Mouse (Mus musculus): ENCODE measurements around the gene Slc8a3. TPM values are rescaled to one million over a fixed set of nuclear protein-coding genes. Genes with fewer than 3 reads are reported as not detected.

Slc8a3 gene
- polyA plus RNA-seq, 1 experiment from 2014 or later, result 0.47 TPM

DNA sequence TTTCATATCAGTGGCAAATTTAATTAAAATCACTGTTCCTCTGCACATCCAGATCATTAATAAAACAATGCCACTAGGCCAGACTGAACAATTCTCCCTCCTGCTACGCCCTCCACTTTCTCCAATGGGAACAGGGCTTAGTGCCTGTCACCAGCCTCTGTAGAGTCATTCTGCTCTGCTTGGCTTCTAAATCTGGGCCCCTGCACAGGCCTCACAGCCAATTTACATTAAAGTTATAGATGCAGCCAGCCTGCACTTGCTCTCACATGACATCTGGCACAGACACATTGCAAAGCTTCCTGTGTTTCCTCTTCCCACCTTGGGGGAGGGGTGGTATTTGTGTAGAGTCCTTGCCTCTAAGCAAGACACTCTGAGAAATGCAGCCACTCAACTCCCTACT lies 12.0 kb downstream of the Slc8a3 start:
- H3K36me3 ChIP-seq (ENCODE audit: control insufficient read depth, insufficient read depth, low read length), result no peaks in the 10 kb centered on the region
- 38% methylated on average over 1 of the region's 1 CpGs for WGBS
- H3K27me3 ChIP-seq (ENCODE audit: control insufficient read depth, insufficient read depth, low read length), result no peaks in the 10 kb centered on the region
- H3K4me1 ChIP-seq (ENCODE audit: control insufficient read depth in 2 of 2, insufficient read depth in 2 of 2, low read length in 2 of 2), result peaks cover 7 to 8% of the 10 kb centered on the region in 2 experiments; a peak in 2 of 4 replicates
- H3K9ac ChIP-seq (ENCODE audit: low read length), result no peak overlapping the region
- H3K27ac ChIP-seq (replicated peaks in 1 of 2; ENCODE audit: control insufficient read depth in 1 of 2, insufficient read depth in 1 of 2, low read depth in 2 of 2, low read length in 2 of 2), result peak overlapping the region in 1 of 2 experiments; percentile 47; a peak in 1 of 4 replicates
- ATAC-seq (ENCODE audit: insufficient number of reproducible peaks, insufficient read depth, low FRiP score, low read depth), result no peak
- H3K4me3 ChIP-seq (ENCODE audit: control insufficient read depth in 1 of 2, insufficient read depth in 1 of 2, low read depth in 1 of 2, low read length in 2 of 2), result no peak overlapping the region
- H3K9me3 ChIP-seq (ENCODE audit: control insufficient read depth, low read length), result no peaks in the 10 kb centered on the region
- H3K4me2 ChIP-seq (ENCODE audit: low read length), result no peak overlapping the region

DNA sequence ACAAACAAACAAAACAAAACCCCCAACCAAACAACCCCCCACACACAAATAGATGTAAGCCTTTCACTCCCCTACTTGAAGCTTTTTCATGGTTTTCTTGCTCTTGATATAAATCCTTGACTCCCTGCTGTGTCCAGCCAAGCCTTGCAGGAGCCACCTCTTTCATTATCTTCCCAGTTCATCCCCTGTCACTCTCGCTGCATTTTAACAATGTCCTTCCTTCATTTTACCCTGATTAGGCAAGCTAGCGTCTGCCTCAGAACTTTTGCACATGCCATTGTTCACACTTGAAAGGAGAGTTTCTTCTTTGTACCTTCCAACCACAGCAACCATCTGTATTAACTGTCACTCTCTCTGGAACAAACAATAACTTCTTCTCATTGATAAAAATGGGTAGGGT lies 15.2 kb downstream of the Slc8a3 start:
- Histone ChIP-seq H3K4me2 (ENCODE audit: low read length) (no peak overlapping the region), H3K4me3 (ENCODE audit: control insufficient read depth in 1 of 2, insufficient read depth in 1 of 2, low read depth in 1 of 2, low read length in 2 of 2) (no peak overlapping the region), H3K9me3 (ENCODE audit: control insufficient read depth, low read length) (no peaks in the 10 kb centered on the region), H3K27me3 (ENCODE audit: control insufficient read depth, insufficient read depth, low read length) (no peaks in the 10 kb centered on the region), H3K36me3 (ENCODE audit: control insufficient read depth, insufficient read depth, low read length) (no peaks in the 10 kb centered on the region), H3K9ac (ENCODE audit: low read length) (no peak overlapping the region), H3K4me1 (ENCODE audit: control insufficient read depth in 2 of 2, insufficient read depth in 2 of 2, low read length in 2 of 2) (peaks cover 7 to 8% of the 10 kb centered on the region in 2 experiments; a peak in 2 of 4 replicates), H3K27ac (replicated peaks in 1 of 2; ENCODE audit: control insufficient read depth in 1 of 2, insufficient read depth in 1 of 2, low read depth in 2 of 2, low read length in 2 of 2) (no peak overlapping the region)
- 30% methylated on average over 2 of the region's 2 CpGs for WGBS
- no peak for ATAC-seq (ENCODE audit: insufficient number of reproducible peaks, insufficient read depth, low FRiP score, low read depth)

DNA sequence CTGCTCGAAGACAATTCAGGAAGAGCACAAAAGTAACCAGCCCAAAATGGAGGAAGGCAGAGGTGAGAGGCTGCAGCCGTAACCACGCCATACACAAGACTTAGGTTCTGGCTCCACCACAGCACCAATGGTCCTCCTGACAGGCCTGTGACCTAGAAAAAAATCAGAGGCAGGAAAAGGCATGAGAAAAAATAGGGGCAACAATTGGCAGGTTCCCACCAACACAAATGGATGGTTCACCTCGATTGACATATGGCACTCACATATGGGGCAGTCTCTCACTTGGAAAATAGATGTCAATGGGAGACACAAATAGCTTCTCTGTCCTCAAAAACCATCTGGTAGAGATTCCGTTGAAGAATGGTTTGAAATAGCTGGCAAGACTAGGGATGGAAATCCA lies 17.0 kb downstream of the Slc8a3 start:
- H3K9ac ChIP-seq (ENCODE audit: low read length), result no peak overlapping the region
- H3K9me3 ChIP-seq (ENCODE audit: control insufficient read depth, low read length), result no peaks in the 10 kb centered on the region
- H3K27me3 ChIP-seq (ENCODE audit: control insufficient read depth, insufficient read depth, low read length), result no peaks in the 10 kb centered on the region
- no peaks in the 10 kb centered on the region for H3K36me3 ChIP-seq (ENCODE audit: control insufficient read depth, insufficient read depth, low read length)
- peaks cover 3 to 6% of the 10 kb centered on the region in 2 experiments; a peak in 2 of 4 replicates for H3K4me1 ChIP-seq (ENCODE audit: control insufficient read depth in 2 of 2, insufficient read depth in 2 of 2, low read length in 2 of 2)
- H3K27ac ChIP-seq (replicated peaks in 1 of 2; ENCODE audit: control insufficient read depth in 1 of 2, insufficient read depth in 1 of 2, low read depth in 2 of 2, low read length in 2 of 2), result no peak overlapping the region
- no peak for ATAC-seq (ENCODE audit: insufficient number of reproducible peaks, insufficient read depth, low FRiP score, low read depth)
- 90% methylated on average over 5 of the region's 5 CpGs for WGBS
- no peak overlapping the region for H3K4me3 ChIP-seq (ENCODE audit: control insufficient read depth in 1 of 2, insufficient read depth in 1 of 2, low read depth in 1 of 2, low read length in 2 of 2)
- H3K4me2 ChIP-seq (ENCODE audit: low read length), result no peak overlapping the region

DNA sequence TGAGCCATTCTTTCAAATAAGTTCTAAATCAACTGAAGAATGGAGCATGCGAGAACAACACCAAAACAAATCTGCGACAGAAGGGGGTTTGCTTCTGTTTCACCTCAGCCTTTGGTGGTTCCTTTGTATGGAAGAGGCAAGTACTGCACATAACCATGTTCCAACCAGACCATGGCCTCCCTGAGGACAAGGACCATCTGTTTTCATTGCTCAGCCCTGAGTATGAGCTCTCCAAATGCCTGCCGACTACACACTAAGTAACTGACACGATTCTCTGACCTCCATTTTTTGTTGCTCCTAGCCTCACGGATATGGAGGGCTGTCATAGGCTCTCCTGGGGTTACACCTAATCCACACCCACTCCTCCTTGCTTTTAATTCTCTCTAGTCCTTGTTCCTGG lies 29.4 kb downstream of the Slc8a3 start:
- Histone ChIP-seq H3K9me3 (ENCODE audit: control insufficient read depth, low read length) (no peaks in the 10 kb centered on the region), H3K4me1 (ENCODE audit: control insufficient read depth in 2 of 2, insufficient read depth in 2 of 2, low read length in 2 of 2) (no peaks in the 10 kb centered on the region), H3K36me3 (ENCODE audit: control insufficient read depth, insufficient read depth, low read length) (no peaks in the 10 kb centered on the region), H3K4me3 (ENCODE audit: control insufficient read depth in 1 of 2, insufficient read depth in 1 of 2, low read depth in 1 of 2, low read length in 2 of 2) (no peak overlapping the region), H3K27ac (replicated peaks in 1 of 2; ENCODE audit: control insufficient read depth in 1 of 2, insufficient read depth in 1 of 2, low read depth in 2 of 2, low read length in 2 of 2) (no peak overlapping the region), H3K27me3 (ENCODE audit: control insufficient read depth, insufficient read depth, low read length) (no peaks in the 10 kb centered on the region), H3K4me2 (ENCODE audit: low read length) (no peak overlapping the region), H3K9ac (ENCODE audit: low read length) (no peak overlapping the region)
- 85% methylated on average over 5 of the region's 5 CpGs for WGBS
- ATAC-seq (ENCODE audit: insufficient number of reproducible peaks, insufficient read depth, low FRiP score, low read depth), result no peak

DNA sequence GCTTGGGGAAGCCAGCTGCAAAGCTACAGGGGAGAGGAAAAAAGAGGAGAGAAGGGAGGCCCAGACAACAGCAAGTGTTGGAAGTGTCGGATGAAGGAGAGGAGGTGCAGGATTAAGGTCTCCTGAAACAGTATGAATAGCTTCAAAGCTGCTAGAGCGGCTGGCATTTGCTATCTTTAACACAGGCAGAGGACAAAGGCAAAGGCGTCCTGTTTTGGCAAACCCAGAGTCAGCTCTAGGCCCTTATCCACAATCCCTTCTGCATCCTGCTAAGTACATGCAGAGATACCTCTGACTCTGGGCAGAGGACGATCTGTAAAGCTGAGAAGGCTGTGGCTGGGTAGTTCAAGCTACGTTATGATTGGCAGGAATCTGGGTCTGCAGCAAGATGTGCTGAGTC lies 38.4 kb downstream of the Slc8a3 start:
- no peak; the same call in 1 of the 2 replicates for ATAC-seq (ENCODE audit: insufficient number of reproducible peaks, insufficient read depth, low FRiP score, low read depth)
- Histone ChIP-seq H3K9me3 (ENCODE audit: control insufficient read depth, low read length) (no peaks in the 10 kb centered on the region), H3K36me3 (ENCODE audit: control insufficient read depth, insufficient read depth, low read length) (no peaks in the 10 kb centered on the region), H3K4me3 (ENCODE audit: control insufficient read depth in 1 of 2, insufficient read depth in 1 of 2, low read depth in 1 of 2, low read length in 2 of 2) (no peak overlapping the region), H3K4me1 (ENCODE audit: control insufficient read depth in 2 of 2, insufficient read depth in 2 of 2, low read length in 2 of 2) (peaks cover 2 to 3% of the 10 kb centered on the region in 2 experiments; a peak in 1 of 4 replicates), H3K4me2 (ENCODE audit: low read length) (no peak overlapping the region), H3K9ac (ENCODE audit: low read length) (no peak overlapping the region), H3K27ac (replicated peaks in 1 of 2; ENCODE audit: control insufficient read depth in 1 of 2, insufficient read depth in 1 of 2, low read depth in 2 of 2, low read length in 2 of 2) (no peak overlapping the region), H3K27me3 (ENCODE audit: control insufficient read depth, insufficient read depth, low read length) (no peaks in the 10 kb centered on the region)
- WGBS, result 9% methylated on average over 5 of the region's 5 CpGs

DNA sequence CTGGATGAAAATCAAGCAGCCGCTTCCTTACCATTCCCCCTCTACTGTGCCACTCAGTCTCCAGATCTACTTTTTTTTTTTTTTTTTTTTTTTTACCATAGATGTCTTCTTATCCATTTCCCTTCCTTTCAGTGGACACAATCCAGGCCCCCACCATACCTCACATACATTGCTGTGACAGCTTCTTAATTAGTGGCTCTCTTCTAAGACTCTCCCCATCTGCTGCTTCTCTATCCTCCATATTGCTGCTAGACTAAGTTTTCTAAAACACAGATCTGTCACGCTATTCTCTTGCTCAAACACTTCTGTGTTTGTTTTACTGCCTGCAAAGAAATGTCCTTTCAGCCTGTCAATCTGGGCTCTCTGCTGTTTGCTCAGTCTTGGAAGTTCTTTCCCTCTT lies 54.9 kb downstream of the Slc8a3 start:
- H3K27me3 ChIP-seq (ENCODE audit: control insufficient read depth, insufficient read depth, low read length), result no peaks in the 10 kb centered on the region
- H3K4me2 ChIP-seq (ENCODE audit: low read length), result no peak overlapping the region
- H3K9me3 ChIP-seq (ENCODE audit: control insufficient read depth, low read length), result no peaks in the 10 kb centered on the region
- no peak for ATAC-seq (ENCODE audit: insufficient number of reproducible peaks, insufficient read depth, low FRiP score, low read depth)
- no peaks in the 10 kb centered on the region for H3K36me3 ChIP-seq (ENCODE audit: control insufficient read depth, insufficient read depth, low read length)
- no peak overlapping the region for H3K4me3 ChIP-seq (ENCODE audit: control insufficient read depth in 1 of 2, insufficient read depth in 1 of 2, low read depth in 1 of 2, low read length in 2 of 2)
- no peaks in the 10 kb centered on the region for H3K4me1 ChIP-seq (ENCODE audit: control insufficient read depth in 2 of 2, insufficient read depth in 2 of 2, low read length in 2 of 2)
- H3K27ac ChIP-seq (replicated peaks in 1 of 2; ENCODE audit: control insufficient read depth in 1 of 2, insufficient read depth in 1 of 2, low read depth in 2 of 2, low read length in 2 of 2), result no peak overlapping the region
- no peak overlapping the region for H3K9ac ChIP-seq (ENCODE audit: low read length)
- 75% methylated on average over 2 of the region's 2 CpGs for WGBS

DNA sequence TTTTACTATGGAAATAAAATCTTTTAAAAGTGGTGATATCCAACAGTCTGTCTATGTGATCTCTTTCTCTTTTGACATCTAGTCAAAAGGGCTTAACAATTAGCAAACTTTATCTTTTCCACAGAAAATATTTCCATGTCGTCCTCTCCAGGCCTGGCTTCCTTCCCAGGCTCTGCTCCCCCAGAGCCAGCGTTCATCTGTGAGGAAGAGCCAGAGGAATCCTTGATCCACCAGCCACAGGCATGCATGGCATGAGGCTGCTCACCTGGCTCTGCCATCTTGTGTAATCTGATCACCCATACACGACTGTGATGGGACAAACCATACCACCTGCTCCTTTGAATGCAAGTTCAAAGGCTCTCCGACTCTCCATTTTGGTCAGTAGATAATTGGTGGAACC lies 58.4 kb downstream of the Slc8a3 start:
- Histone ChIP-seq H3K27ac (replicated peaks in 1 of 2; ENCODE audit: control insufficient read depth in 1 of 2, insufficient read depth in 1 of 2, low read depth in 2 of 2, low read length in 2 of 2) (no peak overlapping the region), H3K9ac (ENCODE audit: low read length) (no peak overlapping the region), H3K4me3 (ENCODE audit: control insufficient read depth in 1 of 2, insufficient read depth in 1 of 2, low read depth in 1 of 2, low read length in 2 of 2) (no peak overlapping the region), H3K4me1 (ENCODE audit: control insufficient read depth in 2 of 2, insufficient read depth in 2 of 2, low read length in 2 of 2) (no peaks in the 10 kb centered on the region), H3K27me3 (ENCODE audit: control insufficient read depth, insufficient read depth, low read length) (no peaks in the 10 kb centered on the region), H3K36me3 (ENCODE audit: control insufficient read depth, insufficient read depth, low read length) (no peaks in the 10 kb centered on the region), H3K9me3 (ENCODE audit: control insufficient read depth, low read length) (no peaks in the 10 kb centered on the region), H3K4me2 (ENCODE audit: low read length) (no peak overlapping the region)
- no peak for ATAC-seq (ENCODE audit: insufficient number of reproducible peaks, insufficient read depth, low FRiP score, low read depth)
- WGBS, result 55% methylated on average over 4 of the region's 4 CpGs

DNA sequence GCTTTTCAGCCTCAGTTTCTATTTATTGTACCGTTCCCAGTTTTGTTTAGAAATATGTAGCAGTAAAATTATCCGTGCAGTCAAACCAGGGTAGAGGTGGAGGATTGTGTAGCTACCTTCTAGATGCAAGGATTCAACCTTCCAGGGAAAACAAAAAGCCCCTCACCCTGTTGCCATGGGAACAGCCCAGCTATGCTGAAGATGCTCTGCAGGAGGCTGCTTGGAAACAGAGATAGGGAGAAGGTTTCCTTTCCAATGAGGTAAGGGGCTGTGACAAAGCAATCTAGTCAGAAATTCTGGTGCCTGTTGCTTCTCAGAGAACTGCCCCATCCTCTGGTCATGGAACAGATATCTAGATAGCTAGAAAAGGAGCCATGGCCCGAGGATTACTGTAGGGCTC lies 59.6 kb downstream of the Slc8a3 start:
- no peaks in the 10 kb centered on the region for H3K4me1 ChIP-seq (ENCODE audit: control insufficient read depth in 2 of 2, insufficient read depth in 2 of 2, low read length in 2 of 2)
- no peak overlapping the region for H3K9ac ChIP-seq (ENCODE audit: low read length)
- no peak for ATAC-seq (ENCODE audit: insufficient number of reproducible peaks, insufficient read depth, low FRiP score, low read depth)
- no peaks in the 10 kb centered on the region for H3K9me3 ChIP-seq (ENCODE audit: control insufficient read depth, low read length)
- H3K4me2 ChIP-seq (ENCODE audit: low read length), result no peak overlapping the region
- no peak overlapping the region for H3K4me3 ChIP-seq (ENCODE audit: control insufficient read depth in 1 of 2, insufficient read depth in 1 of 2, low read depth in 1 of 2, low read length in 2 of 2)
- no peak overlapping the region for H3K27ac ChIP-seq (replicated peaks in 1 of 2; ENCODE audit: control insufficient read depth in 1 of 2, insufficient read depth in 1 of 2, low read depth in 2 of 2, low read length in 2 of 2)
- H3K36me3 ChIP-seq (ENCODE audit: control insufficient read depth, insufficient read depth, low read length), result no peaks in the 10 kb centered on the region
- H3K27me3 ChIP-seq (ENCODE audit: control insufficient read depth, insufficient read depth, low read length), result no peaks in the 10 kb centered on the region
- WGBS, result 46% methylated on average over 3 of the region's 3 CpGs

Measured in heart, embryonic 14.5 days (tissue).